Mouse (Mus musculus) c-Kit-positive CD71-positive TER-119-negative erythroid progenitor cells, embryonic 14.5 days (primary cell): Measurements from ENCODE around the gene Cdkn3.
"Not testable (repeated sequence)": the region's sequence is repeated elsewhere in the genome, so short reads cannot be mapped to it uniquely, and the experiment has no call there.

Source experiments
- DNase-seq: peaks from one replicate; pipeline ENCODE4 v3.0.0-alpha.2; 2013; ENCODE audit warnings: low read depth

The Cdkn3 gene

DNA sequence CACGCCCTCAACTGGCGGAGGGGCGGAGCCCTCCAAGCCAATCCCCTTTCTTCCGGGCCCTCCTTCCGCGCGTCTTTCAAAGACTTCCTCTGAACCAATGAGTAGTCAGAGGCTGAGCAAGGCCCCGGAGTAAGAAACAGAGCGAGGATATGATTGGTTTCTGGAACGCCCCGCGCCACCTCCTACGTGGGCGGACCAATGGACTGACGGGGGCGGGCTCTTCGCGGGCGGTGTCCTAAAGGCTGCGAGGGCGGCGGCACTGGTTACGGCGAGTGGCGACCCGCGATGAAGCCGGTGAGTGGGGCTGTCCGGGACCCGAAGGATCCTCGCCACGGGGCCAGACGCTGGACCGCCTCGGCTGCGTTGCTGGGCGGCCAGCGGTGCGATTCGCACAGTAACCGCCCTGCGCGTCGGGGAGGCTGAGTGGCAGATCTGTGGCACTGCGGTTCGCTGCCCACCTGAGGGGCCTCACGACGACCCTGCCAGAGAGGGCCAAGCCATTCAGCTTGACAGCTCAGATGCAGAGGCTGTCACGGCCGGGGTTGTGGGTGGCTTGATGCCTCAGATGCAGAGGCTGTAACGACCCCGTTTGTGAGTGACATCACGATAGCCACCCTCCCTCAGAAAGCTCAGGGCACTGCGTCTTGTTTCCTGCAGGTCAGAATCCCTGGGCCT, at the start of gene Cdkn3:
Gene Cdkn3 (plus strand): TSS at position 187 of the 675 bp plus-strand sequence.
- DNase-seq = peak; percentile 92

DNA sequence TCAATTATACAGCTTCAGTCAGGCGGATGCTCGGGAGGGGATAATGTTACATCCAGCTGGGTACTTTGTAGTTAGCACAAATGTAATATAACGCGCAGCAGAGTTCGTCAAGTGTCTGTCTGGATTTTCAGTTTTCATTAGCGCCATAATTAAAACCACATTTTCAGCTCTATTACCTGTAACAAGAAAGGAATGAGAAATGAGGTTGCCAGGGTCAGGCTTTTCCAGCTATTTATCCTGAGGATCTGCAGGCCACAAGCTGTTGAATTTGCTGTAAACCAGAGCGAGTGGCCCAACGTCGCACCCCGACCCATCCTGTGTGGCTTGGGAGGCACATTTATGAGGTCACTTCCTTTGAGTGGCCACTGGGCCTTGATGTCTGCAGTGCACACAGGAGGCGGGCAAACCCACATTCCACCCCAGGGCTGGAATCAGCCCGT, 41.8 kb upstream of the Cdkn3 start:
- DNase-seq = no peak

DNA sequence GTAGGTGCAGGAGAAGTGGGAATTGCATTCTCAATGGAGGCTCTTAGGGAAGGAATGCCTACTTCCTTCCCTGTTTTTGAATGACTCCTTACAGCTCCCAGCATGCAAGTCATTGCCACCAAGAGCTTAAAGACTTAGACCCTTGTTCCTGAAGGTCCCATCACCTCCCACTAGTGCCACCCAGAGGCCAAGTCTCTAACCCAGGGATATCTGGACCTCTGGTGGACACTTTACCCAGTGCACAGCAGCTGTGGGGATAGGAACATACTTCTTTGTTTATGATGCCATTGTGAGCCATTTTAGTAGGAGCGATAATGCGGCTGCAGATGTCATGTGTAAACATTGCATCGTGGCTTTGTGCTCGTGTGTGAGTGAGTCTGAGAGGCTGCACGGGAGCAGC, 38.3 kb upstream of the Cdkn3 start:
- no peak for DNase-seq

DNA sequence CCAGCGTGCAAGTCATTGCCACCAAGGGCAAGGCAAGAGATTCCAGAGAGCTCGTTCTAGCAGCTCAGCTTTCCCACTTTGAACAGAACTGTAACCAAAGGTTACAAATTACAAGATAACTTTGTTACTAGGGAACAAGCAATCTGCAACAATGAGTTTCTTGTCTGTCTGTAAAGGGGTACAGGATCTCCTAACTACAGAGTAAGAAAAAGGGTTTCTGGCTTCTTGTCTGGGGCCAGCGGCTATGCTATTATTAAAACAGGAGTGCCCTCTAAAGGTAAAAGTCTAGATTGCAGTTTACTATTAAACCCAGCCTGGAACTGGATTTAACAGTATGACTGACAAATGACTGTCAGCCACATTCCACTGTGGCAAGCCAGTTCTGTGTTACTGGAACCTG, 36.5 kb upstream of the Cdkn3 start:
- DNase-seq = peak; percentile 36

DNA sequence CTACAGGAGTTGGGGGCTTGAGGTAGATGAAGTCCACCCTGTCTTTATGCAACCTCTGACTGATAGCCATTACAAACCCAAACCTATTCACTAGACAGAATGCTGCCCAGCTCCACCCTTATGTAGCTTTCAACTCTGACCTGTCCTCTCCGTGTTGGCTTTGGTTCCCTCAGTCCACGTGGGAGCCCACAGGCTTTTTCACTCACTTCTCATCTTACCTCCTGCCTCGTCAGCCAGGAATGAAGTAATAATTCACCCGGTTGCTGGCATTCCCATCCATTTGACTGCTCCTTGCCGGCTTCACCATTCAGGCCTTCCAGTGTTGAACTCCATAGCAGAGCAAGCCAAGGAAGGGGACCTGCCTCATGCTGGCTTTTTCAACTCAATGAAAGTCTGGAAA, 35.4 kb upstream of the Cdkn3 start:
- DNase-seq = no peak

DNA sequence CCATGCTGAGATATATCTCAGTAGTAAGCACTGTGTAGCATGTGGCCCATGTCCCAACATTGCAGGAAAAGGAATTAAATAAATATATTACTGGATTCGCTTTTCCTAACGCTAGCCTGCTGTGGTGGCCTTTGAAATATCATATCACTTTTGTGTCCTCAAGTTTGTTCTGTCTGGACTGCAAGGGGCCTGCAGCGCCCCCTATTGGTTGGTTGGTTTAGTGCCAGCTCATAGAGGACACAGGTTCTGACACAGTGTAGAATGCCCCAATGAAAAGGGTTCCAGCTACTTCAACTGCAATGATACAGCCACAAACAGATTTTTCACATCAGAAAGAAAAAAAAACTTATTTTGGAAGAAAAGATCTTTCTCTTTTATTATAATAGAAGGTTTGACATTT, 34.6 kb upstream of the Cdkn3 start:
- DNase-seq = peak; percentile 29

DNA sequence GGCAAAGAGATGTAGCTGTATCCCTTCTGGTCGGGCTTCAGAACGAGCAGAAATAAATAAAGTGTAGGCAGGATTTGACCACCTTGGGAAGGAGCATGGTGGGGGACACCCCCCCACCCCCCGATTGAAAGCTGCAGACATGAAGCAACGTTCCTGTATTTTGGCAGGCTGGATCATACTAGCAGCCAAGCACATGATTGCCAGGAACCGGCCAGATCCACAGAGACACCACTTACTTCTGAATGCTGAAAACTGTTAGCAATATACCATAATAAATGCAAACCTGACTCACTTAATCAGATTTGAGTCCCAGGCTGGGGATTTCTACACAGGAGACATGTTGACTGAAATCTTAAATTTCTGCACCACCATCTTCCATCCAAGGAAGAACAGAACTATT, 26.1 kb upstream of the Cdkn3 start:
- DNase-seq = no peak

DNA sequence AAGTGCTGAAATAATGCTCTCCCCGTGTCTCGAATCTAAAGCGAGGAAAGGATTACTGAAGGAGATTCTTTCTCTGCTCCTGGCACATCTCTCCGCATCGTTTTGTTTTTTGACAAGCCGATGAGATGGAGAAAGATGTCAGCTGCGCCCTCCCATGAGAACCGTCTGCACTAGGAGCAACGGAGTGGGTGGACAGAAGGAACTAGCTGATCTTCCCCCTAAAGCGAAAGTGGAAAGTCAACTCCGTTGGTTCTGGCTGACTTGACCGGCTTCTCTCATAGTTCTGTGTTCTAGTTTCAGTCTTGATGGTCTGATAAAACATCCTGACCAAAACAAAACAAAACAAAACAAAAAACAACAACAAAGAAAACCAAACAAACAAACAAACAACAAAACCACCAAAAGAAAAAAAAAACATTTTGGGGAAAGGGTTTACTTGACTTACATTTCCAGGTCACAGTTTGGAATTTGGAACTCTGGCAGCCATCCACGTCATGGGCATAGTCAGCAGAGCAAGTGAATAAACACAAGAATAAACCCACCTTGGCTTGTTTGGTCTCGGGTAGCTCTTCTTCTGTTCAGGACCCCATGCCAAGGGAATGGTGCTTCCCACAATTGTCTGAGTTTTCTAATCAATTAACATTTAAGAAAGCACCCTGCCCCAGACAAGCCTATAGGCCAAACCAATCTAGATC, 25.4 kb upstream of the Cdkn3 start:
- DNase-seq = no peak

DNA sequence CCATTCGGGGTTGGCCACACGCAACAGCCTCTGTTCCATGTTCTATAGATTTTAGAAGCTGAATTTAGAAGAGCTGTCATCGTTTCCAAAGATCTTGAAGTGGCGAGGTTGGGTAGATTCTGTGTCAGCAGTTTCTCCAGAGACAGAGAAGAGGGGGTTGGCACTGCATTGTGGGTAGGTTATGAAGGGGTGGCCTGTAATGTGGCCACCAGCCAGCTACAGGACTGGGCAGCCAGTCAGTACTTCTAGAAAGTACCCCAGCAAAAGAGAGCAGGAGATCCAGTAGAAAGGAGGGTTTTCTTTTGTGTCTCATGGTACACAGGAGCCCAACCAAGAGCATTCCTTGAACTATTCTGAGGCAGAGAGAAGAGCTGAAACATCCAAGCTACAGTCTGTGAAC, 24.0 kb upstream of the Cdkn3 start:
- DNase-seq = no peak

DNA sequence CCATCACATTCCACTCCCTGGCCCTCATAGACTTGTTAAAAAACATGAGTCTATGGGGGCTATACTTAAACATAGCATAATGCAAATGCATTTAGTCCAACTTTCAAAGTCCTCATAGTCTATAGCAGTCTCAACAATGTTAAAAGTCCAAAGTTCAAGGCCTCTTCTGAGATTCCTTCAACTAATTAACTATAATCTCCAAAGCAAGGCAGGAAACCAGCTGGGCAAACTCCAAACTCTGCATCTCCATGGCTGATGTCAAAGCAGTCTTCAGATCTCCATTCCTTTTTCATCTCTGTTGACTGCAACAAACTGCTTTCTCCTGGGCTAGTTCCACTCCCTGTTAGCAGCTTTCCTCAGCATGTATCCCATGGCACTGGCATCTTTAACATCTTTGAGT, 23.0 kb upstream of the Cdkn3 start:
- DNase-seq = not testable (repeated sequence)

DNA sequence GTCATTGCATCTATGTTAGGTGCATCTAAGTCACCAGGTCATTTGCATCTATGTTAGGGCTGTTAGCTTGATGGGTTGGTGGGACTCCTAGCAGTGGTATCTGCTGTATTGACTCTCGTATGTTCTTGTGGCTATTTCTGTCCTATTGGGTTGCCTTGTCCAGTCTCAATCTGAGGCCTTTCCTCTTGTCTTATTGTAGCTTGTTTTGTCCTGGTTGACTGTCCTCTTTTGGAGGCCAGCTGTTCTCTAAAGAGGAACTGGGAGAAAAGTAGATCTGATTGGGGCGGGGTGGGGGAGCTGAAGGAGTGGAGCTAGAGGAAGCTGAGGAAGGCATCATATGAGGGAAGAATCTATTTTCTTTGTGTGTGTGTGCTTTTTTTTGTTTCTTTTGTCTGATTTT, 17.7 kb upstream of the Cdkn3 start:
- DNase-seq = no peak

DNA sequence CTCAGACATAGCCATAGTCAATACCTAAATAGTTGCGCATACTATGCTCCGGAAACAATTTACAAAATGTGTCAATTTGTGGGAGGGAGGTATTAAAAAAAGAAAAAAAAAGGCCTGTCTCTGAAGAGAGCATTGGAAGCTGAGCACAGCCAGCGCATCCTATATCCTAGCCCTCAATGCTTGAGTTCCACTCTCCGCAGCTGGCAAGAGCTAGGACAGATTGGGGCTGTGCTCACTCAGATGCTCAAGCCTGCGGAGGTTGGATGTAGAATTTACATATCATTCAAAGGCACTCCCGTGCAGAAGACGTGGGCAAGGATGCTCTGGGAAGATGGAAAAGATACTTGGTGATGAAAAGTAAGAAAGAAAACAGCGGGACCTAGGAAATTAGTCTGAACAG, 14.9 kb upstream of the Cdkn3 start:
- no peak for DNase-seq

DNA sequence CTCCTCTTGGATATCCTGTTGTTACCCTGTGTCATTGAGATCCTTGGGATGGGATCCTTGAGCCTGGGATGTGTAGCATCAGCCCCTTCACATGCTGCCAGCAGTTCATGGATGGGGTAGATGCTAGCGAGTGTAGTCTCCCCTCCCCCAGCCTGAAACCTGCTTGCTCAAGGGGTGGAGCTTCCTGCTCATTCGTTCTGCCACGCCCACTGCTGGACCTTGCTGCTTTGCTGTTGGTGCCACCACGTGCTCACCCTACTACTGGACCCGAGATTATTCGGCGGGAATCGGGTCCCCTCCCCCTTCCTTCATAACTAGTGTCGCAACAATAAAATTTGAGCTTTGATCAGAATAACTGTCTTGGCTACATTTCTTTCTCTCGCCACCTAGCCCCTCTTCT, 6.0 kb upstream of the Cdkn3 start:
- not testable (repeated sequence) for DNase-seq

DNA sequence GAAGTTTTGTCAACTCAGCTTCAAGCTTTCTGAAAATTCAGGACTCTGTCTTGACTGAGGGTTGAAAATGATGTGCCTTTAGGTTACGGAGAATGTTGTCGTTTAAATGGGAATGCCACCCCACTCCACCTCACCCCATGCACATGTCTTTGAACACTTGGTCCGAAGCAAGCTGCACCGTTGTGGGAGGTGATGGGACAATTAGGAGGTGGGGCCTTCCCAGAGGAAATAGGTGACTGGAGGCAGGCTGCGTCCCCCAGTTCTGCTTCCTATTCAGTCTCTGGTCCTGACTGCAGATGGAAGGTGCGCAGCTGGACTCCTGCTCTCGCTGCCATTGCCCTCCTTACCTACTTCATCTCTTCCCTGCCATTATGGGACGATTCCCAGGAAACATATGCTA, 4.5 kb upstream of the Cdkn3 start:
- no peak for DNase-seq

DNA sequence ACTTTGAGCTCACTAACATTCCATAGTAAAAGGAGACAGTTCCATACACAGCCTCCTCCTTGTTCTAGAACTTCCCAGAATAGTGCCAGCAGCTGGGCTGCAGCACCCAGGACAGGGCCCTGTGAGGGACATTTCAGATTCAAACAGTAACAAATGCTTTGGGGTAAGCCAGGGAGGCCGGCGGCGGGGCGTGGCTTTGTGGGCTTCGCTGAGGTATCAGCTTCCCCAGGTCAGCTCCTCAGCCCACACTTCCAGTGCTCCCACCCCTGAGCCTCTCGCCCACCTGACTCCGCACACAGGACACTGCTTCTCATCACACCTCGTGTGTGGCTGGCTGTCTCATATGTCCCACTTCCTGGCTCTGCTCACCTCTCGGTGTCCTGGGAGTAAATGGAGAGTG, 2.6 kb upstream of the Cdkn3 start:
- no peak for DNase-seq

DNA sequence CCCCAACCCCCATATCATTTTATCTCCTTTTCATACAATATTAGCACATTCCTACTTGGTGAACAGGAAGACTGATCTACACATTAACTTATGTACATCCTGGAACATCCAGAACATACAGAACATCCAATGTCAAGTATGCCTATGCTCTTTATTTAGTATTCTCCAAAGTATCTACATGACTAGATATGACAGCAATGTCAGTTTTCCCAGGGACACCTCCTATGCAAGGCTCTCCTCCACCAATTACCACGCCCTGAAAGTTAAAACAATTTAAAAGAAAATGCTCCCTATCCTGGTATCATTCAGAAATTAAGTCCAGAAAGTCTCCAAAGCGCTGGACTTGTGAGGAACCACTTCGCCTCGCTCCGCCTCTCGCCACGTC, 379 bp upstream of the Cdkn3 start:
- no peak for DNase-seq

DNA sequence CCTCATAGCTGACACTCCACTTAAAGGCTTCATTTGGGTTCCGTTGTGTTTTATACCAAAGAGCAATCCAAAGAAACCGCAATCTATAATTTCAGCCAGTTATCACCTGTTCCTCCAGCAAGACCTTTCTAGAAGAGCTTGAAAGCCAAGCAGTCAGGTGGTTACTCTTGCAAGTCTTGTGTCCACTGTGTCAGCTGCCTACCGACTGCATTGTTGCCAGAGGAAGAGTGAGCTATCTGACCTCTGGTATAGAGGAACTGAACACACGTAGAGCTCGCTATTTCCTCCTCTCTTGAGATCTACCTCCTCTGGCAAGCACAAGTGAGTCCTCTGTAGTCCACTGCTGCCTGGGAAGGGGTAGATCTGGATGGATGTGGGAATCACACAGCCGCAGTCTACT, 845 bp downstream of the Cdkn3 start:
- no peak for DNase-seq

DNA sequence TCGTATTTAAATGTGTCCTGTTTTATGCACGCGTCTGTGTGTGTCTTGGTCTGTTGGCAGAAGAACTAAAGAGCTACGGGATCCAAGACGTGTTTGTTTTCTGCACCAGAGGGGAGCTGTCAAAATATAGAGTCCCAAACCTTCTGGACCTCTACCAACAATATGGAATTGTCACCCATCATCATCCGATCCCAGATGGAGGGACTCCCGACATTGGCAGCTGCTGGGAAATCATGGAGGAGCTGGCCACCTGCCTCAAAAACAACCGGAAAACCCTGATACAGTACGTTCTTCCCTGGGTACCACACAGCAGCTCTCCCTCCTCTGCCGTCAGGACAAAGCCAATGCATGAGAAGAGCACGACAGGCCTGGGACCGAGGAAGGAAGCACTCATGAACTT, 6.8 kb downstream of the Cdkn3 start:
- DNase-seq = no peak

DNA sequence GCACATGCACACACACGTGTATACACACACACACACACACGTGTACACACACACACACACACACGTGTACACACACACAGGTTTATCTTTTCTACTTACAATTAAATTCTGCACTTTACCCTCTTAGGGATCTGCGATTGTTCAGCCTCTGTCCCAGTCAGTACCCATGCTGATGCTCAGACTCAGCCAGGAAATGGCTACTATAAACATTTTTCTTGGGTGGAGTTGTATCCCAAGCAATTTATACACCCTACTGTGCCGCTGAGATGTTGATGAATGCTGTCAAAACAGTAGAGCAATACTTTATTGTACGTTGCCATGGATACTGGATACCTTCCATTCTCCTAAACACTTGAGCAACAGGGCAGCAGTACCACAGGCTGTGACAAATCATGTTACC, 9.7 kb downstream of the Cdkn3 start:
- DNase-seq = no peak

DNA sequence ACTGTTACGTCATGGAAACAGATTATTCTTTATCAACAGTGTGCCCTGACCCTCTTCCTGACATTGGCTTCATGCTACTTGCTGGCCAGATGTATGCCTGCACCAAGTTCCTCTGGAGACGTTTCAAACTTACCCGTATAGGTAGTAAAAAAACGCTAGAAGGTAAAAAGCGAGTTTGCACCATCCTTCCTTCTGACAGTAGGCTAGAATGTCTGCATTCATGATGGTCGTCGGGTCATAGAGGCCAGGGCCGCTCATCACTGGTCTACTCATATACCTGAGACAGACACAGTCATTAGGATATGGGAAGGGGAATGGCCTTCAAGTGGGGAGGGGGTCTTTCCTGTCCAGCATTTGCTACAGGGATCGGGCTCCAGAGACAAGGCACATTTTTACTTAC, 18.4 kb downstream of the Cdkn3 start:
- DNase-seq = no peak

DNA sequence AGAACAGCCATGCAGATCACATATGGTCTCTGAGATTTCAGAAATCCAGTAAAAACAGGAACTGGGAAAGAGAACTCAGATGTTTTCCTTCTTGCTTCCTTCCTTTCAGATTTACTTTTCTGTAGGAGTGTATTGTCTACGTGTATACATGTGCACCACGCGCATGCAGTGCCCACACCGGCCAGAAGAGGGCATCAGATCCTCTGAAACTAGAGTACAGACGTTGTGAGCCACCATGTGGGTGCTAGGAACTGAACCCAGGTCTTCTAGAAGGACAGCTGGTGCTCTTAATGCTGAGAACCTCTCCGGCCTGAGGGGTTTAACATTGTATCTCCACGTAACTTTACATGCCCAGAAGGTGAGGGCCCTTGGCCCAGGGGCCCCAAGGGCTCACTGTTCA, 18.9 kb downstream of the Cdkn3 start:
- DNase-seq = no peak

DNA sequence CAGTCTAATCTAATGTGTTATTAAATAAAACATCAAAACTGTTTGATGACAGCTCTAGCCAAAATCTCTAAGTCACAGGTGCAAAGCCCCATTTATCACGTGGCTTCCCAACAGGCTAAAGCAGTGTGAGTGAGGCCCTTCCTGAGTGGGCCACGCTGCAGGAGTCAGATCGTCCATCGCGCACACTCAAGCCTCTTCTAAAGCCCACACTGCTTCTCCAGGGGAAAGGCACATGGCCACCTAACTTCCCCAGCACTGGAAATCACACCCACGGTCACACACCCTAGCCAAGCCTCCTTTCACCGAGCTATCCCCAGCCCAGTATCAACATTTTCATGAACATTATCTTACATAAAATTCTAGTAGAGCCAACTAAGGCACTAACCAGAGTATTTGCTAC, 20.7 kb downstream of the Cdkn3 start:
- DNase-seq = no peak

DNA sequence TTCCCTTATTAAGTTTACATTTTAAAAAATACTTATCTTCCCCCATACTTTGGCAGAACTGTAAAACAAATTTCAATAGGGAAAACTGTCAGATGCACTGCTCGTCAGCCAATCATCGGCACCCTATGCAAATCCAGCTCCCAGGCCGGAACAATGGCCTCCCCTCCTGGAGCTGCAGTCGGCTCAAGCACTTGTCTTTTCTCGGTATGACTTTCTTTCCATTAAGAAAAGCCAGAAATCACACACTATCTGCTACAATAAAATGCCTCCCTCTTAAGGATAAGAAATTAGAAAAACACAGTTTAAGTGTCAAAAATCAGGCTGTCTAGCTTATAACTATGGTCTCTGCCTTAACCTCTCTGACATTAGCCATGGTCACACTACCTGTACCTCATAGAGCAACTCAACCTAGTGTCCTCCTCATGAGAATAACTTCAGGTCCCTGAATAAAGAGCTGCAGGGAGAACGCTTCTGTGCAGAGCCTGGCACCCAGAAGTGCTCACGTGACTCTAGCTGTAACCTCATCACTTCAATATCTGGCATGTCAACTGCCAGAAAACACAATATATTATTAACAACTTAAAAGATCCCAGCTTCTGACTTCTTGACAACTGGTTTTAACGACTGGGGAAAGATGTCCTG, 22.0 kb downstream of the Cdkn3 start:
- no peak for DNase-seq
